Mouse (Mus musculus): ENCODE results near the gene Ms4a4d. TPM values are rescaled to one million over a fixed set of nuclear protein-coding genes. Genes with fewer than 3 reads are reported as not detected.

Ms4a4d gene
- total RNA-seq, 2 experiments from 2014 or later, result not detected

- no peak for DNase-seq
Measured at GRCm38 (mm10) chr19:11589205-11589604, 52.6 kb downstream of the Ms4a4d start.

DNA sequence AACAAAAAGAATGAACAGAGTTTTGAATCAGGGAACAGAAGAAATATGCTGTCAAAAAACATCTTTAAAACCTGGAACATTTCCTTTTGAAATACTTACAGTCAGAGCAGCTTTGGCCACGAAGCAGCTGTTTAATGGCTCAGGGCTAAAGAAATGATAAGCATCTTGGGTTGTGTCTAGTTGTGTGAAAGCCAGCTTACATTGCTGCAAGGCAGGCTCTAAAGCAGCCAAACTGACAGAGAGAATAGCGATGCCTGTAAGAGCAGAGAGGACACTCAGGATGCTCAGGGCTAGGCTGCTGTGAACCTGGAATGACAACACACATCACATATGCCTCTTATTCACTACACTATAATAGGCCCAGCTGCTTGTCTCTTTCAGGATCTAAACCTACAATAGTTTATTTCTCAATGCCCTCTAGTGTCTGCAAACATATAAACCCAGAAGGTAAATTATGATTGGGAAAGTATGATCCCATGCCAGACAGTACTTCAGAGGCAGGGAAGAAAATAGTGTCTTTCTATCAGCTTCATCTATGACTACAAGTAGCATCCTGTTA, 53.4 kb downstream of the Ms4a4d start:
- DNase-seq, result no peak

DNA sequence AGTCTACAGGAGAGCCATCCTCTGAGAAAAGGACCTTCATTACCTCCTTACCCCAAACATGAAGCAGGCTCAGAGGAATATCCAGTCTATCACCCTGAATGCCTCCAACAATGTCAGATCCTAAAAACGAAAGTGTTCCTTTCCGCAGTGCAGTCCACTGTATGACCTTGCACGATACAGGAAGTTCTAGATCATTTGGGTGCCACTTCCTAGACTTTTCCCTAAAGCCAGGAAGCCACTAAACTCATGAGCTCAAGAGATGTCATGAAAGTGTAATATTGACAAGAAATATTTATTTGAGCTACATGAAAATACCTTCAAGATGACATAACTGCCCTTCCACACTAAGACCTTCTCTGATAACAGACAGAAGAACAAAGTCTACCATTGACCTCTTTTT, 64.7 kb downstream of the Ms4a4d start:
- DNase-seq, result no peak

DNA sequence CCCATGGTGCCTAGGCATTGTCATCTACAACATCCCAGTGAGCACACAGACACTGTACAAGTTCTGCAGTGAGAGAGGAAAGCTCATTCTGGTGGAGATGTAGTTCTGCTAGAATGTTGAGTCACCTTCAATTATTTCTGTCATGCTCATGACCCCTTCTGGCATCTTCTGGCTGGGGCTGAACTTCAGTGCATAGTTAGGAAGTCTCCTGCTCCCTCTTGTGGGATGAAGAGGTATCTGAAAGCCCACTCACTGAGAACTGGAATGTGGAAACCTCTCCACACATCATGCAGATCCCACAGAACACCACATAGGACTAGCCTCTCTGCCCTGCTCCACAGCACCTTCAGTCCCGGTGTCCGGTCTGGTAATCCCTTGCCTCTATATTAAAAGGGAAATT, 65.4 kb downstream of the Ms4a4d start:
- DNase-seq, result peak; percentile 7 to 31

DNA sequence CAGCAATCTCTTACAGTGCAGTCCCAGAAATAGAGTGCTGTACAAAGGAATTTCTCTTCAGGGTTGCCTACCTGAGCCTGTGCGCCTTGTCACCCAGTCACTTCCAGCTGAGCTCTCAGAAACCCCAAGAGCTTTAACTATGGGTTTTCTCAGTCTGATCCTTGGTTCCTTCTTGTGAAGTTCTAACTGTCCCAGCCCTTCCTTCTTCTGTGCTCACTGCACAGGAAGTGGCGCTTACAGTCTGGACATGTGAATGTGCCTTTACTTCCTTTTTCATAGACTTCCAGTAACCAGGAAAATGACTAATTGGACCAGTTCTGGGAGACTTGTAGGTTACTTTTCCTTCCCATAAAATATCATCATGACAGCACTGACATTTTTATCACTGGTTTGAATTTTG, 68.0 kb downstream of the Ms4a4d start, which contains the start of gene Ms4a6d:
TSS of gene Ms4a6d (minus strand) at position 247 of the 400 bp plus-strand sequence.
- DNase-seq, result no peak

Other genes starting within 250 kb of the Ms4a4d start
- gene Ms4a14, start 222.3 kb upstream of the Ms4a4d start, total RNA-seq (2021), result not detected
- gene Ms4a7, start 200.7 kb upstream of the Ms4a4d start, total RNA-seq (2021), result under 1 TPM; 0.30 to 0.35 TPM
- under 1 TPM; 0.57 to 0.78 TPM for gene Ms4a4a, start 161.3 kb upstream of the Ms4a4d start, total RNA-seq (2021)
- not detected for gene Ms4a4c, start 132.0 kb upstream of the Ms4a4d start, total RNA-seq (2021)
- gene Ms4a4b, start 93.2 kb upstream of the Ms4a4d start, total RNA-seq (2021), result not detected
- gene Ms4a6c, start 67.4 kb upstream of the Ms4a4d start, total RNA-seq (2021), result 1 to 10 TPM; 1.2 to 2.3 TPM
- gene Gm8369, start 50.9 kb upstream of the Ms4a4d start, total RNA-seq (2021), result under 1 TPM; 0.30 to 0.57 TPM
- 1 to 10 TPM; 1.7 to 3.2 TPM for gene Ms4a6b, start 20.3 kb upstream of the Ms4a4d start, total RNA-seq (2021)
- 1 to 10 TPM; 1.2 to 1.4 TPM for gene Ms4a6d, start 68.0 kb downstream of the Ms4a4d start, total RNA-seq (2021)
- not detected for gene Ms4a2, start 86.9 kb downstream of the Ms4a4d start, total RNA-seq (2021)
- gene Ms4a3, start 104.0 kb downstream of the Ms4a4d start, total RNA-seq (2021), result not detected
- gene Oosp2, start 123.8 kb downstream of the Ms4a4d start, total RNA-seq (2021), result not detected
- not detected for gene Oosp1, start 154.3 kb downstream of the Ms4a4d start, total RNA-seq (2021)
- gene Oosp3, start 160.3 kb downstream of the Ms4a4d start, total RNA-seq (2021), result not detected
- not detected for gene Gif, start 210.8 kb downstream of the Ms4a4d start, total RNA-seq (2021)
- 10 to 100 TPM; 33.4 to 34.5 TPM for gene Mrpl16, start 233.6 kb downstream of the Ms4a4d start, total RNA-seq (2021)

Measured in layer of hippocampus, postnatal 36 days (tissue).